Mouse (Mus musculus): ENCODE data around the gene Slc12a9. TPM values are rescaled to one million over a fixed set of nuclear protein-coding genes. Genes with fewer than 3 reads are reported as not detected.

Slc12a9 gene
- polyA plus RNA-seq, 1 experiment from 2014 or later, result 16.4 TPM

DNA sequence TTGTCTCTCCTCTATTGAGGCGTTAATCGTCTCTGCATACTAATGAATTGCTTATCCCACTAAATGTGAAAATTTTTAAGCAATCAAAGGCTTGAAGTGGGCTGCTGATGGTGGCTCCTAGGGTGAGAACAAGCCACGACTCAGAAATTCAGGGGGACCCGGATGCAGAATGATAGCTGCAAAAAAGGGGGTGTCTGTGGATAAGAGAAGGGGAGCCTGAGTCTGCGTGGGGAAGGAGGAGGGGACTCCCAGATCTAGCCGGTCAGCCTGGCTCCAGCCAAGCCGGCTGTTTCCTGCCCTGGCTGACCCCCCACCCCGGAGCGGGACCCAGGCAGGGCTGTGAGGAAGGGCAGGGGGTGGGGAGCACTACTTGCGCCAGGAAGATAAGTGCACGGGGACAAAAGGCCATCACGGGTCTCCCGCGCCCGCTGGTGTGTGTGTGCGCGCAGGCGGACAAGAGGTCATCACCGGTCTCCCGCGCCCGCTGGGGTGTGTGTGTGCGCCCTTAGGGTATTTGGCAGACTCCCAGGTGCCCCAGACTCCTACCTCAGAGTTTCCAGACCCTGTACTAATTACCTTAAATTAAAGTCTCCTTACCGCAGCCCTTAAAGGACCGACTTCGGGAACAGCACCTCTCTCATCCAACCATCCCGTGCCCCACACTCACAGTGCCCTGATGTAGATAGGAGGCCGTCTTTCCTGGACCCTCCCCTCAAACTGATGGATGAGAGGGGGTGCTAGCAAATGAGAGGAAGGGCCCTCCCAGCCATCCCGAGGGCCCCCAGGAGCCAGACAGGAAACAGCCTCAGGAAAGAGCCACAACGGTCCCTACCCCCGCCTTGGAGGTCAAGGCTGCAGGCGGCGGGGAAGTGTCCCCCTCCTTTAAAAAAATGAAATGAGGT is 15.3 kb upstream of the Slc12a9 start:
- H3K4me1 ChIP-seq (ENCODE audit: control insufficient read depth, insufficient read depth, low read length), result peaks cover 20% of the 10 kb centered on the region
- H3K9ac ChIP-seq (replicated peaks; ENCODE audit: low read depth, low read length), result peak overlapping the region; percentile 41; the same call in 1 of the 2 replicates
- ATAC-seq (ENCODE audit: low read depth), result no peak; the same call in 1 of the 2 replicates
- peak overlapping the region; percentile 96 for H3K4me2 ChIP-seq (ENCODE audit: low read depth, low read length)
- H3K4me3 ChIP-seq (ENCODE audit: low read depth, low read length), result peak overlapping the region; percentile 55
- H3K27me3 ChIP-seq (ENCODE audit: control insufficient read depth, insufficient read depth, low read length), result peaks cover 9% of the 10 kb centered on the region; the same call in 1 of the 2 replicates
- no peaks in the 10 kb centered on the region for H3K9me3 ChIP-seq (ENCODE audit: control insufficient read depth, low read length)
- H3K27ac ChIP-seq (ENCODE audit: low read depth, low read length), result 0 out of 2 replicates have a peak overlapping the region, but pooled peaks have one; percentile 34
- WGBS, result under 1% methylated on average over 33 of the region's 33 CpGs
- H3K36me3 ChIP-seq (ENCODE audit: control insufficient read depth, insufficient read depth, low read length), result no peaks in the 10 kb centered on the region

DNA sequence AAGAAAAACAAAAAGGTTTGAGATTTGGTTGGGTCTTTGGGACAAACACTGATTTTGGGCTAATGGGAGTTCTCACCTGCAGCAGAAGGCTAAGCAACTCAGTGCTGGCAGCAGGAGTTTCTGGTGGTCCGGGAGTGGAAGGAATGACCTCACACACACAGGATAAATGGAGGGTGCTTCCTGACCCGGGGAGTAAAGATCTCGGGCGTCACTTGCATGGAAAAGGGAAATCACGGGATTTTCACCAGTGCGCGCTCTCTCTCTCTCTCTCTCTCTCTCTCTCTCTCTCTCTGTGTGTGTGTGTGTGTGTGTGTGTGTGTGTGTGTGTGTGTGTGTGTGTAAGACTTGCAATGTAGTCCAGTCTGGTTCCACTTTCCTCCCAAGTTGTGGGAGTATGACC is 14.5 kb upstream of the Slc12a9 start:
- WGBS, result 32% methylated on average over 7 of the region's 7 CpGs
- Histone ChIP-seq H3K4me3 (ENCODE audit: low read depth, low read length) (no peak overlapping the region), H3K36me3 (ENCODE audit: control insufficient read depth, insufficient read depth, low read length) (no peaks in the 10 kb centered on the region), H3K9ac (replicated peaks; ENCODE audit: low read depth, low read length) (no peak overlapping the region), H3K27me3 (ENCODE audit: control insufficient read depth, insufficient read depth, low read length) (peaks cover 9% of the 10 kb centered on the region; the same call in 1 of the 2 replicates), H3K9me3 (ENCODE audit: control insufficient read depth, low read length) (no peaks in the 10 kb centered on the region), H3K4me2 (ENCODE audit: low read depth, low read length) (no peak overlapping the region), H3K27ac (ENCODE audit: low read depth, low read length) (no peak overlapping the region), H3K4me1 (ENCODE audit: control insufficient read depth, insufficient read depth, low read length) (peaks cover 20% of the 10 kb centered on the region)
- no peak for ATAC-seq (ENCODE audit: low read depth)

DNA sequence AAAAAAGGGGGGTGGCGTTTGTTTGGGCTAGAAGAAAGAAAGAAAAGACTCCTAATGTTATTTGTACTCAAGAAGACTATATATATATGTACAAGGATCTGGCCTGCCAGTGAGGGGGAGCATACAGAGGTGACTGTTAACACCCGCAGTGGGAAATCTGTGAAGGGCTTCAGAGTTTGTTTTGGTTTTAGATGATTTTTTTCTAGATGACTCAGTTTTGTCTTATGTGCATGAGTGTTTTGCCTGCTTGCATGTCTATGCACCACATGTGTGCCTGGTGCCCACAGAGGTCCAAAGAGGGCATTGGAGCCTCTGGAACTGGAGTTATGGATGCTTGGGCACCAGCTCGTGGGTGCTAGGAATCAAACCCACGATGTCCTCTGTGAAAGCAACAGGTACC is 13.6 kb upstream of the Slc12a9 start:
- Histone ChIP-seq H3K27me3 (ENCODE audit: control insufficient read depth, insufficient read depth, low read length) (peaks cover 9% of the 10 kb centered on the region; the same call in 1 of the 2 replicates), H3K4me3 (ENCODE audit: low read depth, low read length) (no peak overlapping the region), H3K4me2 (ENCODE audit: low read depth, low read length) (no peak overlapping the region), H3K9ac (replicated peaks; ENCODE audit: low read depth, low read length) (no peak overlapping the region), H3K4me1 (ENCODE audit: control insufficient read depth, insufficient read depth, low read length) (peaks cover 20% of the 10 kb centered on the region), H3K36me3 (ENCODE audit: control insufficient read depth, insufficient read depth, low read length) (no peaks in the 10 kb centered on the region), H3K9me3 (ENCODE audit: control insufficient read depth, low read length) (no peaks in the 10 kb centered on the region), H3K27ac (ENCODE audit: low read depth, low read length) (no peak overlapping the region)
- no peak for ATAC-seq (ENCODE audit: low read depth)
- 84% methylated on average over 4 of the region's 4 CpGs for WGBS

DNA sequence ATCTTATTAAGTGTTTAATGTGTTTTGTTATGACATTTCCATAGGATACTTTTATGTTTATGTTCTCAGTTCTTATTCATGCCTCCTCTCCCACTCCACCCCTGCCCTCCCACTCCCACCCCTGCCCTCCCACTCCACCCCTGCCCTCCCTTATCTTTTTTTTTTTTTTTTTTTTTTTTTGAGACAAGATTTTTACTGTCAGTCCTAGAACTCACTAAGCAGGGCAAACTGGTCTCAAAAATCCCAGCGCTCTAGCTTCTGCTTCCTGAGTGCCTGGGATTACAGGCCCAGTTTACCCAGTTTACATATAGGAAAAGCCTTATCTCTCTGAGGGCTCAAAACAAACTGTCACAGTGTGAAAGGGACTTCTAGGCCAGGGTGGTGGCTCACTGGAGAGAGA is 13.0 kb upstream of the Slc12a9 start:
- Histone ChIP-seq H3K4me1 (ENCODE audit: control insufficient read depth, insufficient read depth, low read length) (peaks cover 20% of the 10 kb centered on the region), H3K27me3 (ENCODE audit: control insufficient read depth, insufficient read depth, low read length) (peaks cover 9% of the 10 kb centered on the region; the same call in 1 of the 2 replicates), H3K36me3 (ENCODE audit: control insufficient read depth, insufficient read depth, low read length) (no peaks in the 10 kb centered on the region), H3K4me3 (ENCODE audit: low read depth, low read length) (no peak overlapping the region), H3K27ac (ENCODE audit: low read depth, low read length) (no peak overlapping the region), H3K4me2 (ENCODE audit: low read depth, low read length) (no peak overlapping the region), H3K9me3 (ENCODE audit: control insufficient read depth, low read length) (no peaks in the 10 kb centered on the region), H3K9ac (replicated peaks; ENCODE audit: low read depth, low read length) (no peak overlapping the region)
- 80% methylated on average over 1 of the region's 1 CpGs for WGBS
- no peak for ATAC-seq (ENCODE audit: low read depth)

DNA sequence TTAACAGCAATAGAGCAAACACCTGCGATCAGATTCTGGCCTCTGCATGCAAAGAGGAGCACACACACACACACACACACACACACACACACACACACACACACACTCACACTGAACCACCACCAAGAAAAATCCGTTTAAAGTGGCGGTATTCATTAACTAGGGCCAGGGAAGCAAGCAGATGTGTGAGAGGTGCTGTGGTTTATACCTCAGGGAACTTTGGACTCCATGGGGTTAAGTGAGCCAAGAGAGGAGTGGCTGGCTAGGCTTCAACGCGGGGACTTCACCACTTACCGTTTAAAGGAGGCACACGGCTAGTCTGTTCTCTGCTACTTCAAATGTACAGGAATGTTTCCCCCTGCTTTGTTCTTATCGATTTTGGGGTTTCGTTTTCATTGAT is 12.4 kb upstream of the Slc12a9 start:
- H3K4me1 ChIP-seq (ENCODE audit: control insufficient read depth, insufficient read depth, low read length), result peaks cover 20% of the 10 kb centered on the region
- H3K9me3 ChIP-seq (ENCODE audit: control insufficient read depth, low read length), result no peaks in the 10 kb centered on the region
- H3K9ac ChIP-seq (replicated peaks; ENCODE audit: low read depth, low read length), result no peak overlapping the region
- H3K27me3 ChIP-seq (ENCODE audit: control insufficient read depth, insufficient read depth, low read length), result peaks cover 9% of the 10 kb centered on the region; the same call in 1 of the 2 replicates
- WGBS, result 25% methylated on average over 9 of the region's 9 CpGs
- no peak overlapping the region for H3K27ac ChIP-seq (ENCODE audit: low read depth, low read length)
- no peak for ATAC-seq (ENCODE audit: low read depth)
- H3K4me3 ChIP-seq (ENCODE audit: low read depth, low read length), result no peak overlapping the region
- H3K36me3 ChIP-seq (ENCODE audit: control insufficient read depth, insufficient read depth, low read length), result no peaks in the 10 kb centered on the region
- H3K4me2 ChIP-seq (ENCODE audit: low read depth, low read length), result no peak overlapping the region

DNA sequence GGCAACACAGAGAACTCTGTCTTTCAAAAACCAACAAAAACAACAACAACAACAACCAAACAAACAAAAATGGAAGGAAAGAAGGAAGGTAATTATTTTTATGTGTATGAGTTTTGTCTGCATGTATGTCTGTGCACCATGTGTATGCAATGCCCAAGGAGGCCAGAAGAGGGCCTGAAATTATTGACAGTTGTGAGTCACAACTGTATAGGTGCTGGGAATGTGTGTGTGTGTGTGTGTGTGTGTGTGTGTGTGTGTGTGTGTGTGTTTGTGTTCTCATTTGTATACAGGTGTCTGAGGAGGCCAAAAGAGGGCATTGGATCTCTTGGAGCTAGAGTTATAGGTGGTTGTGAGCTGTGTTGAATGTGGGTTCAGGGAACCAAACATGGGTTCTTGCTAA is 10.5 kb upstream of the Slc12a9 start:
- Histone ChIP-seq H3K9ac (replicated peaks; ENCODE audit: low read depth, low read length) (no peak overlapping the region), H3K4me1 (ENCODE audit: control insufficient read depth, insufficient read depth, low read length) (peaks cover 15% of the 10 kb centered on the region), H3K36me3 (ENCODE audit: control insufficient read depth, insufficient read depth, low read length) (no peaks in the 10 kb centered on the region), H3K27me3 (ENCODE audit: control insufficient read depth, insufficient read depth, low read length) (0 out of 2 replicates have a peak, but pooled peaks cover 2% of the 10 kb centered on the region), H3K4me3 (ENCODE audit: low read depth, low read length) (no peak overlapping the region), H3K4me2 (ENCODE audit: low read depth, low read length) (no peak overlapping the region), H3K27ac (ENCODE audit: low read depth, low read length) (no peak overlapping the region), H3K9me3 (ENCODE audit: control insufficient read depth, low read length) (no peaks in the 10 kb centered on the region)
- no peak for ATAC-seq (ENCODE audit: low read depth)

DNA sequence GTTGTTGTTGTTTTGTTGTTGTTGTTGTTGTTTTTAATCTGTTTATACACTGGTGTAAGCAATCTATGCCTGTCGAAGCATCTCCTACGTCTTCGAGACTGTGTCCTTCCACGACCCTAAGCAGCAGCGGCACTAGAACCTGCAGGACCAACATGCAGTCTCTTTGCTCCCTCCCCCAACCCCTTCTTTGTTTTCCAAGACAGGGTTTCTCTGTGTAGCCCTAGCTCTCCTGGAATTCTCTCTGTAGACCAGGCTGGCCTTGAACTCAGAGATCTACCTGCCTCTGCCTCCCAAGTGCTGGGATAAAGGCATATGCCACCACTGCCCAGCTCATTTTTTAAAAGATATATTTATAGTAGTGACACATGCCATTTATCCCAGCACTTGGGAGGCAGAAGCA is 10.0 kb upstream of the Slc12a9 start:
- WGBS, result 97% methylated on average over 5 of the region's 5 CpGs

DNA sequence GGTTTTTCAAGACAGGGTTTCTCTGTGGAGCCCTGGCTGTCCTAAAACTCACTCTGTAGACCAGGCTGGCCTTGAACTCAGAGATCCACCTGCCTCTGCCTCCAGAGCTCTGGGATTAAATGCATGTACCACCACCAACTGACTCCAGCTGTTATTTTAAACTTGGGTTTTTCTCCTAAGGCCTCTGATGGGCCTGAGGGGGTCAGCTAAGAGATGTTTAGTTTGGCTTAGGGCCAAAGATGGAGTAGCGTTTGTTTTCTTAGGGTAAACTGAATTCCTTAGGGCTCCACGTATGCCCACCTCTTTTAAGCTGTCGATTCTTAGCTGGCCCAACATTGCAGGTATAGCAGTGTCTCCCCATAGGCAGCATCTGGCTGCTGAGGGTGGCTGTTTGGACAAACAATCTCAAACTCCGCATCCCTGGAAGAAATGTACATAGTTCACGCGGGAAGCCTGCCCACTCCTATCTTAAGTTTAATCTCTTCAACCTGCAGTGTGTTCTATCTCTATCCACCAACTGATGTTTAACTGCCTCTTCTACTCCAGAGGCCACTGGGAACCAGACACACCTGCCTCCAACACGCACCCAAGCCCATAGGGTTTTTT is 9.1 kb upstream of the Slc12a9 start:
- WGBS, result 84% methylated on average over 7 of the region's 7 CpGs
- H3K36me3 ChIP-seq (ENCODE audit: control insufficient read depth, insufficient read depth, low read length), result no peaks in the 10 kb centered on the region
- H3K4me1 ChIP-seq (ENCODE audit: control insufficient read depth, insufficient read depth, low read length), result peaks cover 12% of the 10 kb centered on the region; the same call in 1 of the 2 replicates
- no peak overlapping the region for H3K27ac ChIP-seq (ENCODE audit: low read depth, low read length)
- no peaks in the 10 kb centered on the region for H3K9me3 ChIP-seq (ENCODE audit: control insufficient read depth, low read length)
- no peak for ATAC-seq (ENCODE audit: low read depth)
- no peak overlapping the region for H3K4me2 ChIP-seq (ENCODE audit: low read depth, low read length)
- no peaks in the 10 kb centered on the region for H3K27me3 ChIP-seq (ENCODE audit: control insufficient read depth, insufficient read depth, low read length)
- H3K4me3 ChIP-seq (ENCODE audit: low read depth, low read length), result no peak overlapping the region
- no peak overlapping the region for H3K9ac ChIP-seq (replicated peaks; ENCODE audit: low read depth, low read length)

More for the DNA sequence above, 10.0 kb upstream of the Slc12a9 start:
- Histone ChIP-seq H3K36me3 (ENCODE audit: control insufficient read depth, insufficient read depth, low read length) (no peaks in the 10 kb centered on the region), H3K9me3 (ENCODE audit: control insufficient read depth, low read length) (no peaks in the 10 kb centered on the region), H3K4me1 (ENCODE audit: control insufficient read depth, insufficient read depth, low read length) (peaks cover 13% of the 10 kb centered on the region), H3K4me2 (ENCODE audit: low read depth, low read length) (no peak overlapping the region), H3K4me3 (ENCODE audit: low read depth, low read length) (no peak overlapping the region), H3K27ac (ENCODE audit: low read depth, low read length) (no peak overlapping the region), H3K27me3 (ENCODE audit: control insufficient read depth, insufficient read depth, low read length) (no peaks in the 10 kb centered on the region), H3K9ac (replicated peaks; ENCODE audit: low read depth, low read length) (no peak overlapping the region)
- no peak for ATAC-seq (ENCODE audit: low read depth)

DNA sequence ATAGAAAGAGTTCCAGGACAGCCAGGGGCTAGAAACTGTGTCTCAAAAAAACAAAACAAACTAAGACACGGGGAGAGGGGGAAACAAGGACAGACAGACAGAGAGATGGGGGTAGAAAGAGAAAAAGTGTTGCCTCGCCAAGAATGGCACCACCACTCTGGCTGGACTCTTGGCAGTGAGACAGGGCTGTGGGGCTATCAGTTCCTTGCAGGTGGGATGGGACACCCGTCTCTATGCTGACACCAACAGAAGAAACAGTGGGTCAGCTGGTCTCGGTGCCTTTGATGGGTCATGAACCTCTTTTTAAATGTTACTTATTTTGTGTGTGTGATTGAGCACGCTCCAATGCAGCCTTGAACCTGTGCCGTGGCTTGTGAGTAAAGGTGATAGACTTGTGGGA is 6.8 kb upstream of the Slc12a9 start:
- H3K4me2 ChIP-seq (ENCODE audit: low read depth, low read length), result peak overlapping the region; percentile 88; the same call in 1 of the 2 replicates
- H3K4me1 ChIP-seq (ENCODE audit: control insufficient read depth, insufficient read depth, low read length), result peaks cover 12% of the 10 kb centered on the region; the same call in 1 of the 2 replicates
- ATAC-seq (ENCODE audit: low read depth), result no peak
- no peak overlapping the region; the same call in 1 of the 2 replicates for H3K27ac ChIP-seq (ENCODE audit: low read depth, low read length)
- no peaks in the 10 kb centered on the region for H3K9me3 ChIP-seq (ENCODE audit: control insufficient read depth, low read length)
- no peak overlapping the region for H3K4me3 ChIP-seq (ENCODE audit: low read depth, low read length)
- WGBS, result 71% methylated on average over 6 of the region's 6 CpGs
- peak overlapping the region; percentile 66; the same call in 1 of the 2 replicates for H3K9ac ChIP-seq (replicated peaks; ENCODE audit: low read depth, low read length)
- no peaks in the 10 kb centered on the region for H3K27me3 ChIP-seq (ENCODE audit: control insufficient read depth, insufficient read depth, low read length)
- H3K36me3 ChIP-seq (ENCODE audit: control insufficient read depth, insufficient read depth, low read length), result no peaks in the 10 kb centered on the region
